Mouse (Mus musculus) MEL (cell line): ENCODE data around the gene Tnnc1. TPM values are rescaled to one million over a fixed set of nuclear protein-coding genes. Genes with fewer than 3 reads are reported as not detected.
A peak's percentile ranks its signal among the peaks of the same experiment; 100 is the strongest.

ENCODE experiments used
- DNase-seq: peaks from one replicate; pipeline ENCODE4 v3.0.0; 2011; ENCODE audit warnings: low read depth, low spot score
- H3K27ac ChIP-seq: 2 replicates; pipeline ENCODE4 v1.5.1; 2012; ENCODE audit warnings: low read depth, mild to moderate bottlenecking, control low read depth, low read length, moderate library complexity; ENCODE audit not compliant: control insufficient read depth
- H3K27me3 ChIP-seq, 2 experiments: fragments of 150-350 bp in 1 of 2; sonication (generic) in 1 of 2; 2 replicates each; pipeline ENCODE4 v1.6.1; 2012; ENCODE audit warnings: low read length in 2 of 2, mild to moderate bottlenecking in 2 of 2, improper control_type of control experiment in 1 of 2, moderate library complexity in 1 of 2; ENCODE audit not compliant: insufficient read depth in 2 of 2, control insufficient read depth in 1 of 2
- H3K36me3 ChIP-seq, 2 experiments: 2 replicates each; pipeline ENCODE4 v1.6.1; 2012 to 2014; ENCODE audit warnings: low read length in 2 of 2, improper control_type of control experiment in 1 of 2, inconsistent platforms in 1 of 2, mild to moderate bottlenecking in 1 of 2; ENCODE audit not compliant: insufficient read depth in 2 of 2, control insufficient read depth in 1 of 2
- H3K4me1 ChIP-seq, 2 experiments: fragments of 150-350 bp in 1 of 2; sonication (generic) in 1 of 2; 2 replicates each; pipeline ENCODE4 v1.6.1; 2012; ENCODE audit warnings: low read length in 2 of 2, improper control_type of control experiment in 1 of 2, mild to moderate bottlenecking in 1 of 2; ENCODE audit not compliant: insufficient read depth in 2 of 2, control insufficient read depth in 1 of 2
- H3K4me3 ChIP-seq, 2 experiments: fragments of 150-350 bp in 1 of 2; sonication (generic) in 1 of 2; 2 replicates each; pipeline ENCODE4 v1.5.1; 2012; ENCODE audit warnings: low read depth in 2 of 2, low read length in 2 of 2, mild to moderate bottlenecking in 2 of 2, moderate library complexity in 2 of 2, control low read depth in 1 of 2, improper control_type of control experiment in 1 of 2; ENCODE audit not compliant: control insufficient read depth in 1 of 2, insufficient read depth in 1 of 2
- H3K79me2 ChIP-seq: 2 replicates; pipeline ENCODE4 v1.6.1; 2012; ENCODE audit warnings: mild to moderate bottlenecking, low read length, moderate library complexity; ENCODE audit not compliant: control insufficient read depth, poor library complexity, insufficient read depth
- H3K9ac ChIP-seq: 2 replicates; pipeline ENCODE4 v1.6.1; 2012; ENCODE audit warnings: low read depth, mild to moderate bottlenecking, control low read depth, low read length, moderate library complexity; ENCODE audit not compliant: control insufficient read depth, poor library complexity, severe bottlenecking
- H3K9me3 ChIP-seq: fragments of 150-350 bp; sonication (generic); replicated peaks from 2 replicates; pipeline ENCODE4 v1.6.1; 2012; ENCODE audit warnings: mild to moderate bottlenecking, low read length, improper control_type of control experiment, moderate library complexity; ENCODE audit not compliant: insufficient read depth
- CHD1 ChIP-seq: IDR thresholded peaks from 2 replicates; pipeline ENCODE4 v1.6.1; 2012; ENCODE audit warnings: low read depth, mild to moderate bottlenecking, inconsistent platforms, low read length, improper control_type of control experiment
- CHD2 ChIP-seq: IDR thresholded peaks from 2 replicates; pipeline ENCODE4 v1.6.1; 2011; ENCODE audit warnings: low read length, improper control_type of control experiment
- CTCF ChIP-seq, 3 experiments: IDR thresholded peaks in 2 of 3; conservative IDR thresholded peaks in 1 of 3; 2 replicates each; pipeline ENCODE4 v1.5.1; 2011 to 2012; ENCODE audit warnings: low read length in 3 of 3, low read depth in 2 of 3, mild to moderate bottlenecking in 2 of 3, improper control_type of control experiment in 1 of 3, inconsistent platforms in 1 of 3, mixed read lengths in 1 of 3, moderate library complexity in 1 of 3; ENCODE audit not compliant: control insufficient read depth in 1 of 3, insufficient read depth in 1 of 3, poor library complexity in 1 of 3, severe bottlenecking in 1 of 3
- ELF1 ChIP-seq: IDR thresholded peaks from 2 replicates; pipeline ENCODE4 v1.6.1; 2014; ENCODE audit warnings: low read depth, mild to moderate bottlenecking, inconsistent platforms, low read length, improper control_type of control experiment, moderate library complexity
- EP300 ChIP-seq, 2 experiments: IDR thresholded peaks; 2 replicates each; pipeline ENCODE4 v1.6.1; 2011; ENCODE audit warnings: improper control_type of control experiment in 2 of 2, low read length in 2 of 2, low read depth in 1 of 2, mild to moderate bottlenecking in 1 of 2
- GATA1 ChIP-seq: IDR thresholded peaks from 2 replicates; pipeline ENCODE4 v1.6.1; 2011; ENCODE audit warnings: low read depth, low read length, improper control_type of control experiment
- HCFC1 ChIP-seq: IDR thresholded peaks from 2 replicates; pipeline ENCODE4 v1.6.1; 2012; ENCODE audit warnings: low read depth, mild to moderate bottlenecking, inconsistent platforms, low read length, improper control_type of control experiment, moderate library complexity
- JUND ChIP-seq: IDR thresholded peaks from 2 replicates; pipeline ENCODE4 v1.6.1; 2011; ENCODE audit warnings: low read depth, mild to moderate bottlenecking, improper control_type of control experiment, low read length
- MAX ChIP-seq: IDR thresholded peaks from 2 replicates; pipeline ENCODE4 v1.6.1; 2011; ENCODE audit warnings: low read length, improper control_type of control experiment
- MYC ChIP-seq: IDR thresholded peaks from 2 replicates; pipeline ENCODE4 v1.6.1; 2011; ENCODE audit warnings: low read depth, mild to moderate bottlenecking, low read length, improper control_type of control experiment, moderate library complexity
- NRF1 ChIP-seq: IDR thresholded peaks from 2 replicates; pipeline ENCODE4 v1.6.1; 2014; ENCODE audit warnings: low read depth, mild to moderate bottlenecking, inconsistent platforms, low read length, improper control_type of control experiment, moderate library complexity; ENCODE audit not compliant: poor library complexity, insufficient read depth, severe bottlenecking
- POLR2AphosphoS2 ChIP-seq: IDR thresholded peaks from 2 replicates; pipeline ENCODE4 v1.6.1; 2011; ENCODE audit warnings: low read length, improper control_type of control experiment
- POLR2AphosphoS5 ChIP-seq: IDR thresholded peaks from 2 replicates; pipeline ENCODE4 v1.6.1; 2012; ENCODE audit warnings: low read depth, borderline replicate concordance, mild to moderate bottlenecking, inconsistent platforms, low read length, moderate library complexity, mixed read lengths
- RAD21 ChIP-seq: IDR thresholded peaks from 2 replicates; pipeline ENCODE4 v1.6.1; 2011; ENCODE audit warnings: mild to moderate bottlenecking, low read depth, low read length, improper control_type of control experiment
- RCOR1 ChIP-seq: IDR thresholded peaks from 2 replicates; pipeline ENCODE4 v1.6.1; 2012; ENCODE audit warnings: low read depth, mild to moderate bottlenecking, inconsistent platforms, low read length, improper control_type of control experiment
- TAL1 ChIP-seq: IDR thresholded peaks from 2 replicates; pipeline ENCODE4 v1.6.1; 2012; ENCODE audit warnings: mild to moderate bottlenecking, inconsistent platforms, low read length, moderate library complexity, mixed read lengths
- TBP ChIP-seq: IDR thresholded peaks from 2 replicates; pipeline ENCODE4 v1.8.0; 2011; ENCODE audit warnings: low read depth, low read length, improper control_type of control experiment
- UBTF ChIP-seq: IDR thresholded peaks from 2 replicates; pipeline ENCODE4 v1.6.1; 2012; ENCODE audit warnings: low read depth, mild to moderate bottlenecking, inconsistent platforms, low read length, improper control_type of control experiment, moderate library complexity, borderline replicate concordance; ENCODE audit not compliant: insufficient read depth
- USF1 ChIP-seq: IDR thresholded peaks from 2 replicates; pipeline ENCODE4 v1.6.1; 2014; ENCODE audit warnings: low read depth, mild to moderate bottlenecking, inconsistent platforms, low read length, improper control_type of control experiment, moderate library complexity
- USF2 ChIP-seq, 2 experiments: IDR thresholded peaks; 2 replicates each; pipeline ENCODE4 v1.6.1; 2011 to 2012; ENCODE audit warnings: improper control_type of control experiment in 2 of 2, low read length in 2 of 2, borderline replicate concordance in 1 of 2, inconsistent platforms in 1 of 2, low read depth in 1 of 2, mild to moderate bottlenecking in 1 of 2; ENCODE audit not compliant: insufficient read depth in 1 of 2
- ZC3H11A ChIP-seq: IDR thresholded peaks from 2 replicates; pipeline ENCODE4 v1.6.1; 2012; ENCODE audit warnings: low read depth, mild to moderate bottlenecking, inconsistent platforms, low read length, improper control_type of control experiment
- ZNF384 ChIP-seq: IDR thresholded peaks from 2 replicates; pipeline ENCODE4 v1.6.1; 2012; ENCODE audit warnings: low read depth, mild to moderate bottlenecking, inconsistent platforms, low read length, improper control_type of control experiment
- polyA plus RNA-seq, 2 experiments: library from polyadenylated mRNA; stranded (reverse) in 1 of 2; unstranded in 1 of 2; fragments of >175 nt in 1 of 2; fragments of >200 nt in 1 of 2; gene quantifications; 2 replicates each; pipeline versions ENCODE4 v1.2.1 to v1.2.4; 2012; ENCODE audit warnings: low replicate concordance in 2 of 2, low read depth in 1 of 2; ENCODE audit not compliant: insufficient read length in 2 of 2, insufficient read depth in 1 of 2, missing spikeins in 1 of 2
- total RNA-seq: library from RNA; depleted of rRNA; stranded (reverse); fragments of 300-350 nt; gene quantifications from 2 replicates; pipeline ENCODE4 v1.2.3, GENCODE M21; 2012

Tnnc1 gene
- total and polyA plus RNA-seq, 3 experiments = 0.19 TPM; not detected in 2

GRCm38 (mm10) chr14:31164067-31164466 is 44.0 kb upstream of the Tnnc1 start:
- H3K79me2 ChIP-seq = no peaks in the 10 kb centered on the region
- H3K9ac ChIP-seq = peak overlapping the region; percentile 28; the same call in 1 of the 2 replicates
- H3K4me1 ChIP-seq = peaks cover 0 to 14% of the 10 kb centered on the region in 2 experiments
- TF ChIP-seq TAL1 (no peak), EP300 (IDR thresholded peaks at IDR 0.05; ENCODE audit: low read depth in 1 of 2, low read length in 2 of 2) (no peak), CHD1 (no peak), USF2 (IDR thresholded peaks at IDR 0.05; ENCODE audit: borderline replicate concordance in 1 of 2, insufficient read depth in 1 of 2, low read depth in 1 of 2, low read length in 2 of 2) (no peak), UBTF (no peak), HCFC1 (no peak), POLR2AphosphoS5 (no peak), CHD2 (no peak)
- H3K4me3 ChIP-seq = peak overlapping the region in 1 of 2 experiments; percentile 11; a peak in 2 of 4 replicates
- peak; percentile 40 for DNase-seq
- H3K36me3 ChIP-seq = peaks cover 0 to 2% of the 10 kb centered on the region in 2 experiments; a peak in 1 of 4 replicates
- no peaks in the 10 kb centered on the region; a peak in 1 of 4 replicates for H3K27me3 ChIP-seq
- no peak overlapping the region for H3K27ac ChIP-seq
- H3K9me3 ChIP-seq = no peaks in the 10 kb centered on the region

GRCm38 (mm10) chr14:31165010-31165409 is 43.1 kb upstream of the Tnnc1 start:
- H3K27me3 ChIP-seq = no peaks in the 10 kb centered on the region
- H3K27ac ChIP-seq = no peak overlapping the region
- TF ChIP-seq CTCF (IDR thresholded peaks at IDR 0.05 in 2 of 3, conservative IDR thresholded peaks at IDR 0.05 in 1 of 3; ENCODE audit: control insufficient read depth in 1 of 3, insufficient read depth in 1 of 3, low read depth in 2 of 3, low read length in 3 of 3, poor library complexity in 1 of 3, severe bottlenecking in 1 of 3) = no peak
- TF ChIP-seq GATA1 = no peak
- no peak for TF ChIP-seq RCOR1
- no peak for TF ChIP-seq ELF1
- no peak for TF ChIP-seq TBP
- TF ChIP-seq ZNF384 = no peak
- TF ChIP-seq, all 39 proteins: peak for 0

GRCm38 (mm10) chr14:31165458-31165857 is 42.7 kb upstream of the Tnnc1 start:
- H3K9me3 ChIP-seq = no peaks in the 10 kb centered on the region
- no peak overlapping the region for H3K9ac ChIP-seq
- TF ChIP-seq RAD21 = no peak
- no peak for TF ChIP-seq ZC3H11A
- no peak for TF ChIP-seq CHD2
- TF ChIP-seq MYC = no peak
- no peak for TF ChIP-seq POLR2AphosphoS2
- TF ChIP-seq MAX = no peak
- no peak for TF ChIP-seq RCOR1
- no peak for TF ChIP-seq NRF1
- no peak for TF ChIP-seq JUND
- no peak for TF ChIP-seq POLR2AphosphoS5
- no peak for TF ChIP-seq USF1
- H3K27me3 ChIP-seq = no peaks in the 10 kb centered on the region
- H3K4me3 ChIP-seq = no peak overlapping the region
- peaks cover 0 to 22% of the 10 kb centered on the region in 2 experiments for H3K4me1 ChIP-seq
- no peak overlapping the region for H3K27ac ChIP-seq
- no peaks in the 10 kb centered on the region for H3K79me2 ChIP-seq
- H3K36me3 ChIP-seq = peaks cover 0 to 9% of the 10 kb centered on the region in 2 experiments; a peak in 2 of 4 replicates
- DNase-seq = no peak

More at GRCm38 (mm10) chr14:31165010-31165409, 43.1 kb upstream of the Tnnc1 start:
- DNase-seq = no peak
- H3K9me3 ChIP-seq = no peaks in the 10 kb centered on the region
- no peak overlapping the region for H3K4me3 ChIP-seq
- peaks cover 0 to 18% of the 10 kb centered on the region in 2 experiments for H3K4me1 ChIP-seq
- no peak overlapping the region for H3K9ac ChIP-seq
- H3K79me2 ChIP-seq = no peaks in the 10 kb centered on the region
- peaks cover 0 to 5% of the 10 kb centered on the region in 2 experiments; a peak in 2 of 4 replicates for H3K36me3 ChIP-seq
